Mouse (Mus musculus) forebrain, embryonic 13.5 days (tissue): ENCODE results near the gene Ttc5. TPM values are rescaled to one million over a fixed set of nuclear protein-coding genes. Genes with fewer than 3 reads are reported as not detected.
A peak's percentile ranks its signal among the peaks of the same experiment; 100 is the strongest.
"Not testable (repeated sequence)": the region's sequence is repeated elsewhere in the genome, so short reads cannot be mapped to it uniquely, and the experiment has no call there.

Experiments used
- ATAC-seq: fragments of 200-750 bp; cut with Nextera tagmentation; 2 replicates; pipeline ENCODE4 v1.8.0; 2017
- H3K27ac ChIP-seq: fragments of 300-500 bp; sonication (generic); 2 replicates; pipeline ENCODE4 v1.5.1; 2015; ENCODE audit warnings: inconsistent platforms, mild to moderate bottlenecking, moderate library complexity
- H3K27me3 ChIP-seq: fragments of 300-500 bp; sonication (generic); 2 replicates; pipeline ENCODE4 v1.6.1; 2015; ENCODE audit warnings: mild to moderate bottlenecking, inconsistent platforms
- H3K36me3 ChIP-seq: fragments of 300-500 bp; sonication (generic); 2 replicates; pipeline ENCODE4 v1.6.1; 2015; ENCODE audit warnings: mild to moderate bottlenecking, inconsistent platforms; ENCODE audit not compliant: poor library complexity, severe bottlenecking
- H3K4me1 ChIP-seq: fragments of 300-500 bp; sonication (generic); 2 replicates; pipeline ENCODE4 v1.6.1; 2015; ENCODE audit warnings: inconsistent platforms
- H3K4me2 ChIP-seq: fragments of 300-500 bp; sonication (generic); 2 replicates; pipeline ENCODE4 v1.6.1; 2015; ENCODE audit warnings: inconsistent platforms, mild to moderate bottlenecking, moderate library complexity
- H3K4me3 ChIP-seq: fragments of 300-500 bp; sonication (generic); 2 replicates; pipeline ENCODE4 v1.5.1; 2015; ENCODE audit warnings: mild to moderate bottlenecking, inconsistent platforms
- H3K9ac ChIP-seq: fragments of 300-500 bp; sonication (generic); 2 replicates; pipeline ENCODE4 v1.6.1; 2015; ENCODE audit warnings: mild to moderate bottlenecking, inconsistent platforms
- H3K9me3 ChIP-seq: fragments of 300-500 bp; sonication (generic); replicated peaks from 2 replicates; pipeline ENCODE4 v1.6.1; 2016; ENCODE audit warnings: inconsistent platforms
- WGBS: fragments of 180-500 bp; shearing (Covaris S2); methylation state at CpG from one replicate; pipeline ENCODE4 v1.1.7; 2015; 5-methylcytosine and 5-hydroxymethylcytosine counted together
- polyA plus RNA-seq: library from polyadenylated mRNA; unstranded; fragments of >200 nt; fragmentation: Nextera tagmentation; extraction: Ambion mirVana; gene quantifications from 2 replicates; pipeline ENCODE4 v1.2.1, GENCODE M21; 2015

Gene Ttc5
- polyA plus RNA-seq, 1 experiment from 2014 or later, result 128 TPM

DNA sequence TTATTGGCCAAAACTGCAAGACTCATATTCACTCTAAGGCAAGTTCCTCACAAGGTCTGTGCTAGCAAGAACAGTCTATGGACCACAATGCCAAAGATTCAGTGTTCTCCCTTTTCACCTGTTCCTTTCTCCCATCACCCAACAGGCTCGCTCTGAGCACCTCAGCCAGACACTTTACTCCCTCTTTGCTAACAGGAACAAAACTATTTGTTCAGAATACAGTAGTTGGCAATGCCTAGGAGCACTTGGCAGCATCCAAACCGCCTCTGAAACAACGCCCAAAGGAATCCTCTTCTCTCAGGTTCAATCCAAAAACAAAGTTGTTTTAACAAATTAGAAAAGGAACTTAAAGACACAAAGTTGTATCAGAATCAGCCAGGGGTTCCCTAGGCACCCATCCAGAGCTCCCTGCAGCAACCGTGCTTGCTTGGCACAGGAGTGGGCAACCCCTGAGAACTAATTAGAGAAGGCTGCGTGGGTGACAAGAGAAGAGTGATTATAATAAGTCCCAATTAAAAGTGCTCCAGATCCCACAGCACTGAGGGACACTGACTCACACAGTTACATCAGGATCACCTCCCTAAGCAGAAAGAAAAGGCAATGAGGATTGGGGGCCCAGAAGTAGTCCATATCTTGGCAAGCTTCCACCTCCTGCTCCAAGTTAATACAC, 26.8 kb downstream of the Ttc5 start:
- H3K27ac ChIP-seq, result no peak overlapping the region
- H3K4me3 ChIP-seq, result no peak overlapping the region
- H3K9me3 ChIP-seq, result no peaks in the 10 kb centered on the region
- ATAC-seq, result peak; percentile 57; the same call in 1 of the 2 replicates
- no peaks in the 10 kb centered on the region for H3K27me3 ChIP-seq
- 50% methylated on average over 5 of the region's 5 CpGs for WGBS
- H3K9ac ChIP-seq, result no peak overlapping the region
- H3K4me2 ChIP-seq, result no peak overlapping the region
- no peaks in the 10 kb centered on the region for H3K4me1 ChIP-seq
- H3K36me3 ChIP-seq, result peaks cover 7% of the 10 kb centered on the region; the same call in 1 of the 2 replicates

DNA sequence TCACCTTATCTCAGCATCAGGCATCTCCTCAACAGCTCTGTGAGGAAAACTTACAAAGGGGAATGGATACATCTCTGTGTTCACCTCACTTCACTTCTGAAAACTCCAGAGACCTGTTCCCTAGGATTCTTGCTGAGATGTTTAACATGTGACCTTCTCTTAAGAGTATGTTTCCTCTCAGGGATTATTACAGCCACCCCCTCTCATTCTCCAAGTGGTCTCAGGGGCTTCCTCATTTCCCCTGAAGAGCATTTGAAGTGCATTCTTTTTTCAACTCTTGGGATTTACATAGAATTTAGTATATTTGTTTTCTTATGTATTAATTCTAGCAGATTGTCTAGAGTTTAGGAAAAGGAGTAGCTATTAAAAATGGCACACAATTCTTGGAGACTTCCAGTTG, 40.3 kb downstream of the Ttc5 start, which contains the start of gene Olfr749:
Gene Olfr749, minus strand, starts transcription at position 101 of the 400 bp plus-strand sequence.
- H3K4me1 ChIP-seq, result no peaks in the 10 kb centered on the region
- no peak for ATAC-seq
- H3K9ac ChIP-seq, result no peak within 1 kb of the TSS
- H3K4me3 ChIP-seq, result no peak within 1 kb of the TSS
- H3K27me3 ChIP-seq, result no peaks in the 10 kb centered on the region
- no peaks in the 10 kb centered on the region for H3K36me3 ChIP-seq
- H3K4me2 ChIP-seq, result no peak within 1 kb of the TSS
- H3K27ac ChIP-seq, result no peak within 1 kb of the TSS
- H3K9me3 ChIP-seq, result no peaks in the 10 kb centered on the region

DNA sequence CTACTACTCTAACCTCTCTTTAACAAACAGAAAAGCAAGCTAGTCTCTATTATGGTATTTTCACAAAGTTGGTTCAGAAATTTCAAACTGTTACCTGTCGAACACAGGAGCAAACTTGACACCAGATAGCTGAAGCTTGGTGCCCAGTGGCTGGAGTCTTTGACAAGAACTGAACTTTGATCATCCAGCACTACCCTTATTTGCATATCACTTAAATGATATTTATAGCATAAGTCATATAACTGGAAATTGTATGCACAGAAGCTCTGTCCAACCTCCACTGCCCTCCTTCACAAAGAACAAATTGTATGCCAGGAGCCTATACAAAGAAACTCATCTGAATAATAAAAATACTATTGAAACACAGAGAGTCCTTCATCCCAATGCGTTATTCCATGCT, 43.7 kb downstream of the Ttc5 start:
- Histone ChIP-seq H3K9me3 (no peaks in the 10 kb centered on the region), H3K9ac (no peak overlapping the region), H3K4me1 (no peaks in the 10 kb centered on the region), H3K27ac (no peak overlapping the region), H3K27me3 (no peaks in the 10 kb centered on the region), H3K4me3 (no peak overlapping the region), H3K4me2 (no peak overlapping the region), H3K36me3 (no peaks in the 10 kb centered on the region)
- WGBS, result 74% methylated on average over 2 of the region's 2 CpGs
- no peak for ATAC-seq

DNA sequence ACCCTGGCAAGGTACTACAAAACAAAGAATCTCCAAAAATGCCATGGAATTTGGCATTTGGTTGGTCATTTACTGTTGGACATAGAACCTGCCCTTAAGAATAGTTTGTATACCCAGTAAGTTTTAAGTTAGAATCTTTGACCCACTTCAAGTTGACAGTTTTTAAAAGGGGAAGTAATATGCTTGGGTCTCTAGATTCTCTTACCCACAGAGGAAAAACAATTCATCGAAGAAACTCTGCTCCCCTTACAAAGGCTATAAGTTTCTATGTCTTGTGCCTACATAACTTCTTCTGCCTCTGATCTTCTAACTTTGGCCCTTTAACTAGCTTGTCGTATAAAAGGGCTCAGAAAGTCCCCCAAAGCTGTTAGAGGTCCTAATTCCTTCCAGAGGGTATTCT, 45.0 kb downstream of the Ttc5 start:
- H3K9me3 ChIP-seq, result no peaks in the 10 kb centered on the region
- ATAC-seq, result no peak
- H3K27ac ChIP-seq, result no peak overlapping the region
- no peaks in the 10 kb centered on the region for H3K4me1 ChIP-seq
- H3K27me3 ChIP-seq, result no peaks in the 10 kb centered on the region
- H3K9ac ChIP-seq, result no peak overlapping the region
- H3K36me3 ChIP-seq, result no peaks in the 10 kb centered on the region
- 75% methylated on average over 2 of the region's 2 CpGs for WGBS
- no peak overlapping the region for H3K4me2 ChIP-seq
- H3K4me3 ChIP-seq, result no peak overlapping the region

DNA sequence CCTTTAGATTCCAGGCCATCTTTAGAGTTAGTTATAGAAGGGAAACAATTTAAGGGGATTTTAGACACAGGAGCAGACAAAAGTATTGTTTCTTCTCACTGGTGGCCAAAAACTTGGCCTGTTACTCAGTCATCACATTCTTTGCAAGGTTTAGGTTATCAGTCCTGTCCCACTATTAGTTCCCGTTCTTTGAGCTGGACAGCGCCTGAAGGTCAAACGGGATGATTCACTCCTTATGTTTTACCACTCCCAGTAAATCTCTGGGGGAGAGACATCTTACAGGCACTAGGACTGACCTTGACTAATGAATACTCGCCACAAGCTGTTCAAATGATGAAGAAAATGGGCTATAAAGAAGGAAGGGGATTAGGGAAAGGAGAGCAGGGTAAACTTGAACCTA, 62.9 kb downstream of the Ttc5 start:
- not testable (repeated sequence) for H3K4me2 ChIP-seq, H3K4me3 ChIP-seq, H3K9me3 ChIP-seq, H3K9ac ChIP-seq, H3K36me3 ChIP-seq, ATAC-seq, H3K27ac ChIP-seq, H3K27me3 ChIP-seq, H3K4me1 ChIP-seq
- 81% methylated on average over 4 of the region's 4 CpGs for WGBS

DNA sequence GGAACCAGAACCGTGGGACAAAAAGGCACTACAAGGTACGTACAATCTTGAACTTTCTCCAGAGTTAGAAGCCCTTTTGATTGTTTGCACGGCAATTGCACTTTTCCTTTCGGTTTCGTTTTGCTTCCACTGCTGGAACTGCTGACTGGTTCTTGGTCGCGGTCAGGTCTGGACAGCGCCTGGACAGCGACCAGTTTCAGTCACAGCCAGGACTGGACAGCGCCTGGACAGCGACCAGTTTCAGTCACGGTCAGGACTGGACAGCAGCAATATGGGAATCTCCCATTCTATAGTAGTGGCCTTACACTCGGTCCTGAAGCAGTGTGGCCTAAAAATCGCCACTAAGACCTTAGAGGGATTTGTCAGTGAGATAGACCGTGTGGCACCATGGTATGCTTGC, 65.4 kb downstream of the Ttc5 start:
- not testable (repeated sequence) for H3K9me3 ChIP-seq, H3K27me3 ChIP-seq, H3K36me3 ChIP-seq, ATAC-seq, H3K4me3 ChIP-seq, H3K4me1 ChIP-seq, H3K27ac ChIP-seq, H3K9ac ChIP-seq, H3K4me2 ChIP-seq
- WGBS, result 93% methylated on average over 15 of the region's 15 CpGs

Other genes starting within 250 kb of the Ttc5 start
- not detected in 2 replicates for gene Olfr744, start 170.6 kb downstream of the Ttc5 start, polyA plus RNA-seq
- not detected in 2 replicates for gene Olfr745, start 146.1 kb downstream of the Ttc5 start, polyA plus RNA-seq
- gene Olfr746, start 138.4 kb downstream of the Ttc5 start, polyA plus RNA-seq, result not detected in 2 replicates
- not detected in 2 replicates for gene Olfr747, start 92.3 kb downstream of the Ttc5 start, polyA plus RNA-seq
- gene Olfr748, start 78.1 kb downstream of the Ttc5 start, polyA plus RNA-seq, result not detected in 2 replicates
- not detected in 2 replicates for gene Olfr749, start 40.4 kb downstream of the Ttc5 start, polyA plus RNA-seq
- not detected in 2 replicates for gene Ccnb1ip1, start 22.2 kb upstream of the Ttc5 start, polyA plus RNA-seq
- 65.0 and 67.2 TPM in 2 replicates for gene Parp2, start 22.3 kb upstream of the Ttc5 start, polyA plus RNA-seq
- gene Tep1, start 85.0 kb upstream of the Ttc5 start, polyA plus RNA-seq, result 1.9 and 3.5 TPM in 2 replicates
- gene Klhl33, start 112.0 kb upstream of the Ttc5 start, polyA plus RNA-seq, result 0.12 and 0.29 TPM in 2 replicates
- 150 and 164 TPM in 2 replicates for gene Osgep, start 139.4 kb upstream of the Ttc5 start, polyA plus RNA-seq
- 355 and 364 TPM in 2 replicates for gene Apex1, start 139.4 kb upstream of the Ttc5 start, polyA plus RNA-seq
- gene Pip4p1, start 145.3 kb upstream of the Ttc5 start, polyA plus RNA-seq, result 73.7 and 76.9 TPM in 2 replicates
- gene Pnp, start 145.6 kb upstream of the Ttc5 start, polyA plus RNA-seq, result 33.2 and 35.4 TPM in 2 replicates
- not detected in 2 replicates for gene Gm49342, start 159.0 kb upstream of the Ttc5 start, polyA plus RNA-seq
- 0.52 TPM in 1 of 2 replicates, not detected in the other for gene Pnp2, start 170.5 kb upstream of the Ttc5 start, polyA plus RNA-seq
- gene Rnase10, start 222.2 kb upstream of the Ttc5 start, polyA plus RNA-seq, result not detected in 2 replicates